Mouse (Mus musculus): ENCODE data around the gene Pon2.

The Pon2 gene

GRCm38 (mm10) chr6:5296067-5296466, 2.2 kb downstream of the Pon2 start:
- CTCF ChIA-PET, result no interaction called here
- POLR2A ChIA-PET, result interaction anchor here in 2 of 4 experiments (0.6 to 1.0 kb wide), 2 partner anchors 29 to 614 kb away, joined by 3 to 10 read pairs; no protein-coding TSS in a partner anchor

GRCm38 (mm10) chr6:5294659-5295449, 3.4 kb downstream of the Pon2 start:
- CTCF ChIA-PET, result no interaction called here
- POLR2A ChIA-PET, result interaction anchor here in 1 of 4 experiments (1.5 kb wide), 1 partner anchor 27 kb away, joined by 3 read pairs; no protein-coding TSS in a partner anchor

GRCm38 (mm10) chr6:5292841-5293240, 5.4 kb downstream of the Pon2 start:
- ChIA-PET CTCF (interaction anchor here in 2 of 4 experiments (0.6 to 1.6 kb wide), 3 partner anchors 90 to 1000 kb away, joined by 3 to 10 read pairs (median 4); no protein-coding TSS in a partner anchor), POLR2A (interaction anchor here in 1 of 4 experiments (1.1 kb wide), 1 partner anchor 37 kb away, joined by 3 read pairs; the partner anchor contains the start of gene Pon3)

GRCm38 (mm10) chr6:5291450-5291849, 6.8 kb downstream of the Pon2 start:
- POLR2A ChIA-PET, result no interaction called here
- CTCF ChIA-PET, result interaction anchor here in 1 of 4 experiments (1.6 kb wide), 1 partner anchor 91 kb away, joined by 3 read pairs; no protein-coding TSS in a partner anchor

GRCm38 (mm10) chr6:5287919-5288318, 10.3 kb downstream of the Pon2 start:
- CTCF ChIA-PET, result no interaction called here

DNA sequence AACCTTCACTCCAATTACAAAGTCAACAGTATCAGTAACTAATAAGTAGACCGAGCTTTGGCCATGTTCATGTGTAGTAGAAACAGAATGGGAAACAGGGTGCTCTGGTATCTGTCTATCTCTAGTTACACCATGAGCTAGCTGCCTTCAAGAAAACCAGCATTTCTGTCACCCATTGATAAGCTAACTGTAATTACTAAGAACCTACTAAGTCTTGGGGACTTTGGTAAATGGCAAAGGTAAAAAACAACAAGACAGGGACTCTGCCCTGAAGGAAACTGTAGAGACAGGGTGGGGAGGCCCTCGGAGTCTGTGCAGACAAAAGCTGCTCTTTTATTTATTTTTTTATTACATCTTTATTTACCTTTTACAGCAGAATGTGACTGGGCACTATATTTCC, 10.9 kb downstream of the Pon2 start:
- ChIA-PET POLR2A (interaction anchor here in 1 of 4 experiments (1.2 kb wide), 1 partner anchor 10 kb away, joined by 4 read pairs; no protein-coding TSS in a partner anchor), CTCF (no interaction called here)

More at GRCm38 (mm10) chr6:5287919-5288318, 10.3 kb downstream of the Pon2 start:
- POLR2A ChIA-PET, result interaction anchor here in 1 of 4 experiments (1.2 kb wide), 1 partner anchor 10 kb away, joined by 4 read pairs; no protein-coding TSS in a partner anchor

DNA sequence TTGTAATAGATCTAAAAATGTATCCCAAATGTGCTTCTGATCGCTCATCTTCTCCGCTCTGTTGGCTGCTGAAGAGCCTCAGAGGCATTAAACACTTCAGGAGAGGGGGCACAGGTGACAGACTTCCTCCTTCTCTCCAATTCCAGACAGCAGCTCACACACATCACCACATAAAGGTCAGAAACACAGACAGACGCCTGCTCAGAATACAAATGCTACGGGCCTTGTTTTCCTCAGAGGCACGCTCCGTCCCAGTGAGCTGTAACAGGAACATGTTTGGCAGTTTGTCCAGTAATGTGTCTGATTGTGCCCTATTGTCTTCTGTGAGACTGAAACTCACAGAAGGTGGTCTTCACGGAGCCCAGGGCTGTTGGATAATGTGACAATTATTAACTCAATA, 15.8 kb downstream of the Pon2 start:
- POLR2A ChIA-PET, result interaction anchor here in 1 of 4 experiments (1.4 kb wide), 1 partner anchor 25 kb away, joined by 3 read pairs; no protein-coding TSS in a partner anchor
- CTCF ChIA-PET, result no interaction called here

DNA sequence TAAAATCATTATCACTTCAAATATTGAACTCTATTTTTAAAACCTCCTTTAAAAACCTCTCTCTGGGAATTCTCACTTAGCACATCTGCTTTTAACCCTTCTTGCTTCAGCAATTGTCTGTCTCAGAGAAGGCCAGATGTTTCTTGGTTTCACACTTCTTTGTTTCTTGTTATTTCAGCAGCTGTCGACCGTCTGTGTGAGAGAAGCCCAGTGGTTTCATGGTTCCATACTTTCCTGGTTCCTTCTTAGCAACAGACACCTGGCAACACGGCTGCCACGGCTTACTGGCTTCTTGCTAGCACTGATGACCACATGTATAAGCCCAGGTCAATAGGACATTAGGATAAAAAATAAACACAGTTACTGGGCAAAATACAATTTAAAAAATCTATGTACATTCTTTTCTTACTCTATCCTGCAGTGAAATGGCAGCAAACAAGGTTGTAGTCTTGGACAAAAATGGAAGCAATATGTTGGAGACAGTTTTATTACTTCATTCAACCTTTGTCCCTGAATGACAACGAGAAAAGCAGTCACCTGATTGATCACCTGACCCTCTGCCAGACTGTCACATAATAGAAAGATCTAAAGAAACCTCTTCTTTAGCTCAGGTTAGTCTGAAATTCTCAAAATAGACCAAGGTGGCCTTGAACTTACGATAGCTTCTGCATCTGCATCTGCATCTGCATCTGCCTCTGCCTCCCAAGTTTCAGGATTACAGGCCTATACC, 17.5 kb downstream of the Pon2 start:
- POLR2A ChIA-PET, result interaction anchor here in 1 of 4 experiments (0.6 to 1.2 kb wide), 5 partner anchors 11 to 102 kb away, joined by 3 to 4 read pairs (median 3); partner anchors contain the start of gene Pon2
- CTCF ChIA-PET, result no interaction called here

DNA sequence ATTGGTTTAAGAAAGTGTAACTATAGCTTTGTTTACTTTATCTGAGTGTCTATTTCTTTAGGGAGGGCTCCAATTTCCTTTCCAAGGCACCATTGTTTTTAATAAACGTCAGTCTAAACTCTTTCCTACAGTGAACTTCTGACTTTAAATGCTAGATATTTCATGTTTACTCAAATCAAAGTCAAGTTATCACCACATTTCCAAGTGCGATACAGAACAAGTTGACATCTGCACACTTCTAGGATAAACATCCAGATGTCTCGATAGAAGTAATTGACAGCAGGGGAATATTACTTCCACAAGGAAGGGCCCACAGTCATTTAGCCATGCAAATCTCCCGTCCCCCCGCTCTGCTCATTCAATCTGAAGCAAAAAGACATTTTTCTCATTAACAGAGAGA, 20.3 kb downstream of the Pon2 start:
- POLR2A ChIA-PET, result interaction anchor here in 1 of 4 experiments (0.7 kb wide), 1 partner anchor 862 kb away, joined by 4 read pairs; no protein-coding TSS in a partner anchor
- CTCF ChIA-PET, result no interaction called here

DNA sequence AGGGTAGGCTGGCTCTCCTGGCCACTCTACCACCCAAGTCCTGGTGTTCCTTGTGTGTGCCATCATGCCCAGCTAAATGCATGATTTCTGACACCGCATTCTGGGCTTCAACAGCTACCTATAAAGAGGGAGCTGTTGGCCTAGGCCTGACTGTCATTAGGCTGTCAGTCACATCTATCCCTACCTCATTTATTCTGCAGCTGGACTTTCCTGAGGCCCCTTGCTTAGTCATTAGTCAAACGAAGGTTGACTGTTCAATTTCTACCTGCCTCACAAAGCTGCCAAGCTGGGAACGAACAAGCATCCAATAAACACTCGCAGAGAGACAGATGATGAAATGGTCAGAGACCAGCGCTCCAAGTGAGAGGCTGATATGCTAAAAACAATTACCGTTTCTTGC, 28.6 kb downstream of the Pon2 start:
- POLR2A ChIA-PET, result interaction anchor here in 1 of 4 experiments (1.0 to 1.4 kb wide), 5 partner anchors 10 to 96 kb away, joined by 3 to 4 read pairs (median 4); partner anchors contain the start of genes Pon2 and Pon3
- CTCF ChIA-PET, result interaction anchor here in 1 of 4 experiments (0.7 kb wide), 1 partner anchor 364 kb away, joined by 6 read pairs; no protein-coding TSS in a partner anchor

DNA sequence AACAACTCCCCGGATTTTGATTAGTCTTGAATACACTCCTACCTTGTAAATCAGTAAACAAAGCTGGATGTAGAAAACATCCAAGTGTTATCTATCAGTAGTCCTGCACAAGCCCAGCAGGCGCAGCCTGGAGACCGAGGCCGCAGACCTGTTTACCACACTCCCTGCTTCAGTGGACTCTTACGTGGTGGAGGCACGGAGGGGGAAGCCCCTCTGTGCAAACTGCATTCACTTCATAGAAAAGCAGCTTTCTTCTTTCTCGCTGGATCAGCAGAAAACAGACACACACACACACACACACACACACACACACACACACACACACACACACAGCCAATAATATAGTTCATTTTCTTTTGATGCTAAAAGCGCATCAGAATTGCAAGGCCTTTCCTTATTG, 33.5 kb downstream of the Pon2 start:
- POLR2A ChIA-PET, result interaction anchor here in 3 of 4 experiments (0.6 to 1.7 kb wide), 6 partner anchors 9 to 1375 kb away, joined by 3 to 9 read pairs (median 4); partner anchors contain the start of genes Pon2 (in 1 of the 3) and Pon3 (in 1 of the 3)
- CTCF ChIA-PET, result no interaction called here

DNA sequence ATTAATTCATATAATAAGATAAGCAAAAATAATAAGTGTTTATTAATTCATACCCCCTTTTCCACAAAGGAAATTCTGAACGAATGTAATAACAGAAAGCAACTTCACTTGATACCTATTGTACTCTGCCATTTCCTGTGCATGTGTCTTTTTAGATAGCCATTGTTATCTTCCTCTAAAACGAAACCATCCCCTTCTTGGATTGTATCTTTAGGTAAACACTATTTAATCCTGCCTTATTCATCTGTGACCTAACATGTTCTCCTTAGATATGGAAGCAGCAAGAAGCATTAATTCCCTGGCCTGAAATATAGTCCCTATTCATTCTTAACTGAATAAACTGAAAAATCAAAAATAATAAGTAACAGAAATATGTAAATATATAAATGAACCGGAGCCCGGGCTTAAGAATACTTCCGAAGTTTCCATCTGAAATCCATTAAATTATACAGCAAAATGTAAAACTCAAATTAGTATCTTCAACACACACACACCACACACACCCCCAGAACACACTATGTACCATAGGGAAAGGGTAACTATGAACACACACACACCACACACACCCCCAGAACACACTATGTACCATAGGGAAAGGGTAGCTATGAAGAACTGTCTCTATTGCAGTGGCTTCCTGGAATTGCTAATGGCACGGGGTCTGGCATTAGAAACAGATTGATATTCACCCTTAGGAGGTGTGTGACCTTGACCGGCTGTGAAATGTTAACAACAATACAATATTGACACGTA, 34.8 kb downstream of the Pon2 start:
- POLR2A ChIA-PET, result interaction anchor here in 1 of 4 experiments (0.6 kb wide), 1 partner anchor 682 kb away, joined by 3 read pairs; no protein-coding TSS in a partner anchor
- CTCF ChIA-PET, result no interaction called here

- CTCF ChIA-PET, result no interaction called here
- POLR2A ChIA-PET, result interaction anchor here in 1 of 4 experiments (0.6 kb wide), 1 partner anchor 110 kb away, joined by 3 read pairs; no protein-coding TSS in a partner anchor
Observed at GRCm38 (mm10) chr6:5262322-5263249, 35.7 kb downstream of the Pon2 start.

GRCm38 (mm10) chr6:5255722-5256451, 42.4 kb downstream of the Pon2 start, which contains the start of gene Pon3:
Gene Pon3 (minus strand): TSS chr6:5256286.
- ChIA-PET POLR2A (interaction anchor here in 3 of 4 experiments (0.5 to 1.8 kb wide), 10 partner anchors 9 to 364 kb away, joined by 3 to 4 read pairs (median 3); partner anchors contain the start of genes Pdk4 (in 1 of the 3) and Pon2 (in 1 of the 3)), CTCF (interaction anchor here in 3 of 4 experiments (0.6 to 1.6 kb wide), 4 partner anchors 145 to 441 kb away, joined by 3 to 7 read pairs (median 4); no protein-coding TSS in a partner anchor)

DNA sequence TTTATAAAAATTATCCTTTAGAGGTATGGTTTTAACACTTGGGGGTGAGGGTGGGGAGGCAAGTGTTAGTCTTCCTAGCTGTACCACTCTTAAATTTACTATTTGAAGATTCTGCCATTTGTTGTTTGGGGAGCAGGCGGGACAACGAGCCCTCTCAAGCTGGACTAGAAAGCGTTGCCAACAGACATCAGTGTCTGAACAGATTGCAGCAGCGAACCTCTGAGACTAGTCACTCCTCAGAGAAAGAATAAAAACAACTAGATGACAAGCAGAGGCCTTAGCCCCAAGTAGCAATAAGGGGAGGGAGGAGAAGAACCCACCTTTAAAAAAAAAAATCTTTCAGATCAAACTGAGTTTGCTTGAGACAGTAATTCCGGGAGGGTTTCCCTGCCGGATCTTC, 43.0 kb downstream of the Pon2 start:
- ChIA-PET POLR2A (interaction anchor here in 2 of 4 experiments (0.7 to 1.8 kb wide), 5 partner anchors 10 to 306 kb away, joined by 3 to 4 read pairs (median 3); partner anchors contain the start of gene Pdk4 (in 1 of the 2)), CTCF (interaction anchor here in 3 of 4 experiments (0.7 to 1.6 kb wide), 4 partner anchors 30 to 335 kb away, joined by 3 to 5 read pairs (median 3); no protein-coding TSS in a partner anchor)

- CTCF ChIA-PET, result interaction anchor here in 2 of 4 experiments (0.7 to 1.6 kb wide), 2 partner anchors 30 to 146 kb away, joined by 3 to 5 read pairs; no protein-coding TSS in a partner anchor
- POLR2A ChIA-PET, result interaction anchor here in 1 of 4 experiments (1.3 kb wide), 1 partner anchor 10 kb away, joined by 3 read pairs; no protein-coding TSS in a partner anchor
Observed at GRCm38 (mm10) chr6:5254869-5255268, 43.4 kb downstream of the Pon2 start.
